Mouse (Mus musculus): ENCODE results near the gene Idh3b. TPM values are rescaled to one million over a fixed set of nuclear protein-coding genes. Genes with fewer than 3 reads are reported as not detected.

The Idh3b gene
- 100 to 1,000 TPM; 288 to 312 (median 295) TPM for total RNA-seq (2022)

DNA sequence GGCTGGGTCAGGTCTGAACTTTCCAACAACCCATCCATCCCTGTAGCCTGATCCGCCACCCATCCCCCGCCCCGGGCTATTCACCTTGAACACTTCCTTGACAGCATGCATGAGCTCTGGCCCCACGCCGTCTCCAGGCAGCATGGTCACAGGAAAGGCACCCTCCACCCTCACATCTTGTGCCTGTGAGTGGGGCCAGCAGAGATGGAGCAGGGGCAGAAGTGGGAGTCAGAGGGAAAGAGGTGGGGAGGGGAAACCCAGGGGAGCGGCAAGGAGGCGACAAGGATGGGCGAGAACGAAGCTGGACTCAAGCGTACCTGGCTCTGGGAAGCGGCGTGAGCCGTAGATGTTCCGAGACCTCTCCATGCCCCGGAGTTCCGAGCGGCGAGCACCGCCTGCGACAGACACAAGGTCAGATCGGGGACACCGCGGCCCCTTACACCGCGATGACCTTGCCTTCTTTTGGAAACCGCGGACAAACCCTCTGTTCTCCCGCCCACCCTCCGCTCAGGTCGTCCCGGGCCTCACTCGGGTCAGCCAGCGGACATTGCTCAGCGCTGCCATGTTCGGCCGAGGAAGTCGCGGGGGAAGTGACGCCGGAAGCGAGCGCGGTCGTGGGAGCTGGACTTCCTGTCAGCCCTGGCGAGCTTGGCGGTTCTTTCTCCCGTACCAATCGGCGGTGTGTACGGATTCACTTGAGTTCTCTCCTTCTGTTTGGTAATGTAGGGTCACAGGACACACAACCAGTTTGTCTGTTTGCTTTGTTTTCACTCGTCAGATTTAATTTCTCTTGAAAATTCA lies at the start of gene Idh3b:
Gene Idh3b, minus strand, starts transcription at position 694 of the 801 bp plus-strand sequence.
- DNase-seq (ENCODE audit: low spot score in 2 of 2), result peak; percentile 81 to 83

DNA sequence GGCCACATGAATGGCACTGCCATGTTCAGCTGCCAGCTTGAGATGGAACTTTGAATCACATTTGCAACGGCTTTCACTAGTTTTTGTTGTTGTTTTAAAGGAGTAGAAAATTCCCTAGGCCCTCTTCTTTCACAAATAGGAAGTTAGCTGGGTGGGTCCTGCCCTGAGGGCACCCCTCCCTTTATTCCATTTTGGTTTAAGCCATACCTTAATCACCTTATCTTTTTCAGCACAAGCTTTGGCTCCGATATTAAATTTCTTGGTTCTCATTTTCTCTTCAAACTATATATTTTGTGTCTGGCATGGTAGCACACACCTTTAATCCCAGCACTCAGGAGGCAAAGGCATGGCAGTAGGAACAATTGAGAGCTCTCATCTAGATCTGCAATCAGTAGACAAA lies 45.2 kb upstream of the Idh3b start:
- no peak for DNase-seq (ENCODE audit: low spot score in 2 of 2)

DNA sequence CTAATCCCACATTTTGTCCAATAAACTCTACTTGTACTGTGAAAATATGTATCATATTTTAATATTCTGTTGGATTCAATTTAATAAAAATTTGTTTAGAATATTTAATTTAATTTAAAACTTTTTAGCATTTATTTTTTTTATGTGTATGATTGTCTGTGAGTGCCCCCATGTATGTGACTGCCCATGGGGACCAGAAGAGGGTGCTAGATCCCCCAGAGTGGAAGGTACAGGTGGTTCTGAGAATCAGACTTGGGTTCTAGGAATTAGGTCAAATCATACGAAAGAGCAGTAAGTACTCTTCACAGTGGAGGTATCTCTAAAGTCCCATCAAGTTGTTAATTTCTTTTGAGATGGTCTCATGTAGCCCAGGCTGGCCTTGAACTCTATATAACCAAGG lies 42.7 kb upstream of the Idh3b start:
- DNase-seq (ENCODE audit: low spot score in 2 of 2), result no peak

DNA sequence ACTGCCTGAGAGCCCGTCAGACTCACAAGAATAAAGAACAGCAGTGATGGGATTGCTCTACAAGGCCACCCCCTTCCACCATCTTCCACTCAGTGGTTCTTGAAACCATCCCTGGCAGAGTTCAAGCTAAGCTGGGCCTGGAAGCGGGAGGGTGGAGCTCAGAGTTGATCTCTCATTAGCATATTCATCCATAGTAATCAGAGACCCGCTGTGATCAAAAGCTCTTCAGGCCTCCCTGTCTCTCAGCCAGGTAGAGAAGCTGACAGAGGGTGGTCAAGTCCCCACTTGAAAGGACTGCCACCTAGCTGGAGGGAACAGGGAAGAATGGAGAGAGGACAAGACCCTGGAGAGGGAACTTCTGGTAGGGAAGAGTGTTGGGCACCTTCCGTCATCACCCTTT lies 18.7 kb upstream of the Idh3b start:
- no peak for DNase-seq (ENCODE audit: low spot score in 2 of 2)

DNA sequence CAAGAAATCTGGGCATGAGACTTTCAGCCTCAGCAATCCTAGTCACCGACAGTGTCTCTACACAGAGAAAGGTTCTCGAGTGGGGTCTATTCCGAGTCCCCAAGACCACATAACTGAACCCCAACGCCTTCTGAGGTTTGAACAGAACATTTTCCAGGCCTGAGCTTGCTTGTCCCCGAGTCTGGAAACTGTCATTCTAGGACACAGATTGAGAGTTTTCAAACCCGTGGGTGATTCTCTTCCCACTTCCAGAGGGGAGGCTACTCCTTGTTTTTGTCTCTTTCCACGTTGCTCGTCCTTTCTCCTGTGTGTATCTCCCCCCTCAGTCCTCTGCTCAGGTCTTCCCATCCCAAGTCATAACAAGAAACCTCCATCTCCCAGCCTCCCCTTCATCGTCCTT lies 13.2 kb upstream of the Idh3b start:
- no peak for DNase-seq (ENCODE audit: low spot score in 2 of 2)

DNA sequence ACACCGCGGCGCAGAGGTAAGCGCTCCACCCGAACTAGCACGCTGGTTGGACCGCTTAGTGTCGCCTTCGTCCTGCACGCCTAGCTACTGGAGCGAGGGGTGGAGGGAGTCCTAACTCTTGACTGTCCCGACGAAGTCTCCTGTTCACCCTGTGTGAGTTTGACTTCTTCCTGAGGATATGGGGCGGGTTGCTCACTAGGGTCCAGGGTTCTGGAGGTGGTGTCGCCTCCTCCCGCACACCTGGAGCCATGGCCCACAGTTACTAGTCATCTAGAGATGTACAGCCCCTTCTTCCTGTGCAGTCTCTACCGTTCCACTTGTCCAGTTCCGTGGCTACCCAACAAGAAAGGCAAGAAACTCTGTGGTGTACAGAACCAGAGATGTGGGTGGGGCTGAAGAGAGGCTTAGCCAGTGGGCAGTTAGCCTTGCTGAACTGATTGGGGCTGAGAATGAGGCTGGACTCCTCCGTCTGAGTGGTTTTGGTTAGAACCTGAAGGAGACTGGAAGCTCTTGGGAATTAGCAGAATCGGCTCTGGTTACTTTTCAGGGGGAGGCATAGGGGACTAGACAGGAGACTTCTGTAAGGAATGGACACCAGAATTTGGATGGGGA lies 11.9 kb upstream of the Idh3b start:
- DNase-seq (ENCODE audit: low spot score in 2 of 2), result no peak

DNA sequence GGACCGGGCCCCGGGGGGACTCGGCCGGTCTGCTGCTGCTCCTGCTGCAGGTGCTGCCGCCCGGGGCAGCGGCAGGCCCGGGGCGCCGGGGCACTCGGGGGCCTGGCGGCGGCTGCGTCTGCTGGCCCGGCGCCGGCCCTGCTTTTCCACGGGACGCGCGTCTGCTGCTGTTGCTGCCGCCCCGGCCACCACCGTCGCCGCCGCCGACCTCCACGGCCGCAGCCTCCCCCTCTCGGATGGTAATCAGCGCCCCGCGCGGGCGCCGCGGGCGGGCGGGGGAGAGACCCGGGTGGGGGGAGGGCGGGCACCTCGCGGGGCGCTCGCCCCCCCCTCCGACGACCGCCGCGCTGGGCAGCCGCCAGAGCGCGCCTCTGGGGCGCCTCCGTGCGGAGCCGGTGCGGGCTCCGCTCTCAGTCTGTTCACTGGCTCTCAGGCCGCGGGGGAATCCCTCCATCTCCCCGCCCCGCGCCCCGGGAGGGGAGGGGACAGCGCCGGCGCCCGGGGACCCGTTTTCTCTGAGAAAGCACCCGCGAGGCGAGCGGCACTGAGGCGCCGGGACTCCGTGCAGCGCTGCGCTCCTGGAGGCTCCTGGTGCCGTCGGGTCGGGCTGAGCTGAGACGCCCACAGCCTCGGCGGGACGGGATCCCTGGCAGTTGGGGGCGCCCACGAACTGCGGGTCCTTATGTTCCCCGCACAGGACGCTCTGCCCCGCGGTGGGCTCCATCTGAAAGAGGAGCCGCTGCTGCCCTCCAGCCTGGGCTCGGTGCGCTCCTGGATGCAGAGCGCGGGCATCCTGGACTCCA lies 11.2 kb upstream of the Idh3b start:
- peak in 1 of 2 experiments; percentile 52 for DNase-seq (ENCODE audit: low spot score in 2 of 2)

DNA sequence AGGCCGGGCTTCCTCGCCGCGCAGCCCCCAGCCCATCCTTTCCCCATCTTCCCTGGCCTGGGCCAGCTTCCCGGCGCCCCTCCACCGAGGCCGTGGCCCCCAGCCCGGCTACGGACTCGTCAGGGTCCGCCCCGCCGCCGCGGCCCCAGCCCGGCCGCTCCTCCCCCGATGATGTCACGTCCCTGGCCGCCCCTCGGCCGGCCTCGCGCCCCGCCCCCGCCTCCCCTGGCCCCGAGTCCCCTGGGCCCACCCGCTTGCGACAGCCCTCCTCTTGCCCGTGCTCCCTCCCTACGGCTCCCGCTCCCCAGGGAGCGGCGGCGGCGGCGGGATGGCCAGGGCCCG lies 10.6 kb upstream of the Idh3b start, which contains the start of gene Ebf4:
Gene Ebf4, plus strand, starts transcription at position 234 of the 342 bp plus-strand sequence.
- no peak for DNase-seq (ENCODE audit: low spot score in 2 of 2)

DNA sequence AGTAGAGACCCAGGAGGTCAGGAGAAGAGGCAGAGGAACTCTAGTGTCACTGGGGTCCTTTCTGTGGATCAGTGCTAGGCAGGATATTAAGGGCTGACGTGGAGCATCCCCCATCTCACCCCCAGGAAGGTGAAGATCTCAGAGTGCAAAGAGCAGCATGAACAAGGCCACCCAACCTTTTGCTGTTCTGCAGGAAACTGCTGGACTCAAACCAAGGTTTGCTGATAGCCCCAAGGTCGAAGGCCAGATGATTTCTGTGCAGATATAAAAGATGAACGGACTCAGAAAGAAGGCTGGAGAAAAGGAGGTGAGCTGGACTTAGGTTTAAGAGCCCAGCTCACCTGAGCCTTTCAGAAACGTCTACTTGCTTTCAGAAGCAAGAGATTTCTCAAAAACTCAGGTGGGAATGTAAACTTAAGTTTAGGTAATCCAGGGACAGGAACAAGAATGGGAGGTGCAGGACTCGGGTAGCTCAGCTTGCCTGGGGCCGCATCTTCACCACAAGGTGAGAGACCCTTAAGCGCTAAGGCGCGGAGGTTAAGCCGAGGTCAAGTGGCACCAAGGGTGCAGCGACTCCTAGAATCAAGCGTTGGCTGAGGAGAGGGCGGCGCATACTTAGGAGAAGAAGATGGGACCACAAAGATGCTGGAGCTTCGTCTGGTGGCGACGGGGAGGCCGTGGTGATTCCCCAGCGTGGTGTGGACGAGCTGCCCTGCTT lies 10.0 kb upstream of the Idh3b start:
- no peak for DNase-seq (ENCODE audit: low spot score in 2 of 2)

DNA sequence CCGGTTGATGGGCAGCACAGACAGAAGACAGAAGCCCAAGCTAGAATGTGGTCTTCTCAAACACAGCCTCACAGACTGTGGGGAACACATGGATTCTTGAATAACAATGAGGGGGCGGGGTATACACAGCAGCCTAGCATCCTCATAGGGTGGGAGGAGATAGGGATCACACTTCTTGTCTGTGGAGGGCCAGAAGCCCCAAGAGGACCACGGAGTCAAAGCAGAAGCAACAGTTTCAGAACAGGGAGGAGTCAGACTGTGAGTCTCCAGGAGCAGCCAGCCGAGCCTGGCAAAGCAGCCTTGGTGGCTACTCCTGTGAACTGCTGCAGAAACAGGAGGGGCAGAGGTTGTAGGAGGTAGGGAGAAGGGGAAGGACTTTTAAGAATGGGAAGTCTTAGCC lies 9.1 kb upstream of the Idh3b start:
- DNase-seq (ENCODE audit: low spot score in 2 of 2), result no peak

DNA sequence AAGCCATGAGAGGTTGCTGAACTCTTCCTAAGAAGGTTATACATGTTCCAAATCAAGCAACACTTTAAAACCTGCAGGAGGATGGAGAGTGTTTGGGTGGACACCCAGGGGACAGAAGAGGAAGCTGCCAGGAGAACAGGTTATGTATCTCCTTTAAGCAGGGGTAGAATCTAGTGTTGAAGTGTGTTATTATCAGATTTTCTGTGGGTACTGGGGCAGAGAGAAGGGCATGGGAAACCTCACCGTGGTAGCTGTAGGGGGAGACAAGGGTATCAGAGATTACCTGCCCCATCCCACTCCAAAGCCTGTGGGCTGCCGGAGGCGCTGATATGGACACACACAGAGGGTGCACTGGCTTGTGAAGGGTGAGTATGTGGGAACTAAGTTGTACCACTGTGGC lies 8.7 kb upstream of the Idh3b start:
- no peak for DNase-seq (ENCODE audit: low spot score in 2 of 2)

DNA sequence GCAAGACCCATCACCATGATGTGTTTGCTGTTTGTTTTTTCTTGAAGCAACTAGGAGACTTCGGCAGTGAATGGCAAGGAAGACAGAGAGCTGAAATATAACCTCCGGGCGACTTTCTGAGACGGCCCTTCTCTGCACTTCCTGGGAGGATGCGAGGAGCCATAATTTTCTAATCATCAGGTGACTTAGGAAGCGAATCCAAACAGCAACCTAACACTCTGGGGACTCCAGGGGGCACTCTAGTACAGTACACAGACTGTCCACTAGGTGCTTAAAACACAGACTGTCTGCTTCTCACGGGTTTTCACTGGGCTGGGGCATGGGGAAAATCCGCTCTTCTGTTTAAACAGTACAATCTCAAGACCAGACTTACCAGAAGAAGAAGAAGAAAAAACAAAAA lies 7.1 kb upstream of the Idh3b start:
- DNase-seq (ENCODE audit: low spot score in 2 of 2), result peak in 1 of 2 experiments; percentile 63

DNA sequence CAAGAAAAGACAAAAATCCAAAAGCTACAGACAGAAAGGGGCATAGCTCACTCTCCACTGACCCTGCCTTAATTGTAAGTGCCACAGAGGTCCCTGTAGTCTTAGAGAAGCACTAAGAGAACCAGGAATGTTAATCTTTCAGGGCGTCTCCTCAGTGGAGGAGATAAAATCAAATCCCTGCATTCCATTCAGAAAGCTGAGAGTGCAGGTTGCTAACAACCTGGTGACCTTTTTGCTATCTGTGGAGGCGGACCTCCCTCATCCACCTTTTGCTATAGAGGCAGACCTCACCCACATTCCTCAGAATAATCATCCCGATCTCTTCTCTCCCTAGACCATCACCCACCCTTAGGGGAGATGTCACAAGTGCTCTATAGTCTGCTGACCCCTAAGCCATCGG lies 4.7 kb upstream of the Idh3b start:
- DNase-seq (ENCODE audit: low spot score in 2 of 2), result no peak

DNA sequence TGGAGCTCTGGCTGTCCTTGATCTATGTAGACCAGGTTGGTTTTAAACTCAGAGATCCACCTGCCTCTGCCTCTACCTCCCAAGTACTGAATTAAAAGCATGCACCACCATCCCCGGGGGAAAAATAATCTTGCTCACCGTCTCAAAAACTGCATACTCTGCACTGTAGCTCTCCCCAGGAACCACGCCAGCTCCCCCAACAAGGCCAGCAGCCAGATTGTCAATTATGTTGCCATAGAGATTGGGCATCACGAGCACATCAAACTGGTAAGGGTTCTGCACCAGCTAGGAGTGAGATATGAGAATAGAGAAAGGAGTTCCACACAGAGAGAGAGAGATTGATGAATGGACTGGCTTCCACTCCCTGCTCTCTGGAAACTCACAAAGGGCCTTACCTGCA lies 3.5 kb downstream of the Idh3b start:
- DNase-seq (ENCODE audit: low spot score in 2 of 2), result no peak

DNA sequence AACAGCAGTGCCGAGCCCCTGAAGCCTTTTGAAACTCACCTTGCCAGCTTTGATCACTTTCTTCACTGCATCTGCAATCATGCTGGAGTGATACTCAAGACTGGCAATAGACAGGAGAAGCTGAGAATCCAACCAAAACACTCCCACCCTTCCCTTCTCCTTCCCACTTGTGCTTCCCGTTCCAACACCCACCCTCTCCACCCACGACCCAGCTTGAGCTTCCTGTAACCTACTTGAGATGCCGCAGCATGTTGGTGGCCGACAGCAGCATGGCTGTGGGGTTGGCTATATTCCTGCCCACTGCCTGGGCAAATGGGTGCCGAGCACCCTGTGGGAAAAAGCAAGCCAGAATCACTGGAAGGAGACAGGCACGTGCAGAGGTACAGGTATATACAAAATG lies 4.1 kb downstream of the Idh3b start:
- no peak for DNase-seq (ENCODE audit: low spot score in 2 of 2)

DNA sequence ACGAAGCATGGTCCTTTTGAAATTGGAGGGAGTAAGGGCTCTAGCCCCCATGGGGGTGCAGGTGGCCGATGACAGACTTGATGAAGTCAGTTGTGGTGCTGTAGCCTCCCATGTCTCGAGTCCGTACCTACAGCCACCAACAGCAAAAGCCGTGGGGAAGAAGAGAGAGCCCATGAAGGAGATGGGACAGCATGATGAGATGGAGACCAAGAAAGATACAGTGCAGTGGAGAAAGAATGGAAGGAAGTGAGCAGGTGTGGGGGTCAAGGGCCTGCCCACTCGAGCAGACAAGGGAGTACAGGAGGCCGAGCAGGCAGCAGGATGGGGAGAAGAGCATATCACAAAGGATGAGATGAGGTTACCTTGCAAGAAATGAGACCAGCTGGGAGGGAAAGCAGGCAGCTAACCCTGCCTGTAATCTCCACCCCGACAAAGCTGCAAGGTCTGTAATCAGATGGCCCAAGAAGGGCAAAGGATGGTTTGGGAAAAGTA lies 4.7 kb downstream of the Idh3b start:
- DNase-seq (ENCODE audit: low spot score in 2 of 2), result no peak

DNA sequence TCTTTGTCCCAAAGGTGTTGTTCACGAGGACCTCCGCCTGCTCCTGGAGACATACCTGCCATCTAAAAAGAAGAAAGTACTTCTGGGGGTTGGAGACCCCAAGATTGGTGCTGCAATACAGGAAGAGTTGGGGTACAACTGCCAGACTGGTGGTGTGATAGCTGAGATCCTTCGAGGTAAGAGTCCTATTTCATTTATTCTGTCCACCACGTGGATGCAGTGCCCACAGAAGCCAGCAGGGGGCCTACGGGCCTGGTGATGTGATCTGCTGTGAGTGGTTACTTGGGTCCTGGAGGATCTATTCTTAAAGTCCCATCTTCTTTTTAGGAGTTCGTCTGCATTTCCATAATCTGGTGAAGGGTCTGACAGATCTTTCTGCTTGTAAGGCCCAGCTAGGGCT lies 8.7 kb downstream of the Idh3b start:
- DNase-seq (ENCODE audit: low spot score in 2 of 2), result no peak

DNA sequence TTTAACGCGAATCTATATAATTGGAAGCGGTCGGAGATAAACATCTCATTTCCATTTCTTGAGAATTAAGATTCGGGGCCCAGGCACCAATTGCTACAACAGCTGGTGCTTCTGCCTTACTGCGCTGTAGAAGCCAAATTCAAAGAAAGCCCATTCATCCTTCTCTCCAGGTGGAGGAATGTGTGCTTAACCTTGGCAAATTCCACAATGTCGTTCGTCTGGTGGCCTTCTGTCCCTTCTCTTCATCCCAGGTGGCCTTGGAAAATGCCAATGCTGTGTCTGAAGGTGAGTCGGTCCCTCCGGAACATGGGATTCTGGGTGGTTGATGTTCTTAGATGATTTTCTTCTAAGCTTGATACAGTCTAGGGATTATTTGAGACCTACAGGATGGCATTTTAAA lies 9.5 kb downstream of the Idh3b start:
- DNase-seq (ENCODE audit: low spot score in 2 of 2), result no peak

DNA sequence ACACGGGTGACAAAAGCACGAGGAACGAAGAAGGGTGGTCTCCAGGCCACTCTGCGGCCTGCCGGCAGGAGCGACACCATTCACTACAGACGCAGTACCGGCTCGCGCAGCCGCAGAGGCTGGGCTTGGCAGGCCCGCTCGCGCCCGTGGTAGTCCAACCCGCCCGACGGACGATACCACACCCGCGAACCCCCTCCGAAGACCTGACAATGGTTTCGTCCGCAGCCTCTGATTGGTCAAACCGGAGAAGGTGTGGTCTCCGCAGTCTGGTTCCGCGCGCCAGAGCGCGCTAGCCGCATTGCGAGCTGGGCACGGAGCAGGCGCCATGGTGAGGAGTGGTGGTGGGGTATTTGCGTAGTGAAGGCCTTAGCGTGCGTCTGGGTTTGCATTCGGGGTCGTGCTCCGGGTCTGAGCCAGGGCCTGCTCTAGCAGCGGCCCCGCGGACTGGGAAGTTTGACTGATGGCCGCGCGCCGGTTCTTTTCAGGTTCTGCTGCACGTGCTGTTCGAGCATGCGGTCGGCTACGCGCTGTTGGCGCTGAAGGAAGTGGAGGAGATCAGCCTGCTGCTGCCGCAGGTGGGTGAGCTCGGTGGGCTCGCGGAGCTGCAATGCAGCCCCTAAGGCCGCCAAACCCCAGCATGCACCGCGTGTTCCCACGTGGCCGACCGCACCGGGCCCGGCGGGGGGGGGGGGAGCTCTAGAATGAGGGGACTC lies 10.0 kb downstream of the Idh3b start, which contains the start of gene Nop56:
Gene Nop56, plus strand, starts transcription at position 282 of the 713 bp plus-strand sequence.
- DNase-seq (ENCODE audit: low spot score in 2 of 2), result peak; percentile 97 to 100

DNA sequence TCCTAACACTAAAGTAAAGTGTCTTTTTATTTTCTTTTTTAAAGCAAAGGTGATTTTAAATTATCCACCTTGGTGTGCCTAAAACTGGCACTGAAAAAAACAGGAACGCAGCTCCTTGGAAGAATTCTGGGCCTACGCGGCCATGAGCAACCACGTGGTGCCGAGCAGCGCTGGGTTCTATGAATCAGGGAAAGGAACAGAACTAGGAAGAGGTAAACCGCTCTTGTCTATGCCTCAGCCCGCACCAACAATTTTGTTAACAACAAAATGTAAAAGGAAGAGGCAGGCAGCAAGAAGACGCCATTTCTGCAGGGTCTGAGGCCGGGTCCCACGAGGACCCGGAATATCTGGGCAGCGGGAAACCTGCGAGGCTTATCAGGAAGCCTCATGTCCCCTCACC lies 10.6 kb downstream of the Idh3b start:
- DNase-seq (ENCODE audit: low spot score in 2 of 2), result no peak

DNA sequence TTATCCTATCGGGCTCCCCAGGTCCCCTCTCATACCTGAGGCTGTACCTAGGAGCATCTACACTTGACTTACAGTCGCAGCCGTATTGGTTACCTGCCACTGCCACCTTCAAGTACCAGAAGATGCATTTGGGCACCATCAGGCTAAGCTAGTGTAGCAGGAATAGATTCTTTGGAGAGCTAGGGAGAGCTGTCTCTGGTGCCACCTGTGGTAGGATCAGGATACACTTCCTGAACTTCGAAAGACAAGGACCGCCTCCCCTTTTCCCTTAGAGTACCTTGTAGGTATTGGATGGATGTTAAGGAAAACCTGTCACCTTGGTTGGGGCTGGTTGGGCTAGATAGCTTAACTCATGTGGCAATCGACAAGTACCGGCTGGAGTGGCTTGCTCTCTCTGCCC lies 16.3 kb downstream of the Idh3b start:
- DNase-seq (ENCODE audit: low spot score in 2 of 2), result no peak

All from left cerebral cortex, adult 8-10 months (tissue).